23 mouse cellular contexts compared by ENCODE assay signal in the genomic region with DNA sequence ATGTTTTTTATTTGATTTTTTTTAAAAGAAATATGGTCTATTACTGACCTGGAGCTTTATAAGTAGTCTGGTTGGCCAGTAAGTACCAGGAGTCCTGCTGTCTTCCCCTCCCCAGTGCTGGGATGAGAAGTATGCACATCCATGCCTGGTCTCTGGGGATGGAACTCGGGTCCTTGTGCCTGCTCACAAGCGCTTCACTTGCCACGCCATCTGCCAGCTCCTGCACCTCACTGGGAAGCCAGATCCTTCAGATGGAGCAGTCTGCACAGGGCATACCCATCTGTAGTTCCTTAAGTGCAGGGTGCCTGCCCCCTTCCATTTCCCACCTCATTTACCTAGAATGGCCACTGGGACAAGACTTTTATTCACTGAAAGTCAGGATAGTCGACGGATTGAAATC. TPM values are rescaled to one million over a fixed set of nuclear protein-coding genes. Genes with fewer than 3 reads are reported as not detected.
DNase-seq lines count a peak whose midpoint lies in the region; ATAC-seq and TF ChIP-seq lines count a peak whose summit lies in the region.
"Had no signal": no experiment of that assay in that cellular context is flagged by ENCODE, and none has a peak within 500 bp of the region (broad histone marks: within the 10 kb centered on the region; RNA-seq: fewer than 3 reads in every experiment).

No protein-coding gene starts in this region.

- peaks cover 53% of the 10 kb centered on the region for H3K4me1 ChIP-seq in cerebellum, adult 2 months (ENCODE audit: control insufficient read depth, insufficient read depth, low read length)
- peaks cover 17% of the 10 kb centered on the region for H3K4me1 ChIP-seq in forebrain, embryonic 13.5 days
- peaks cover 10% of the 10 kb centered on the region for H3K4me1 ChIP-seq in forebrain, embryonic 12.5 days

- no peak overlapping the region for H3K4me3 ChIP-seq in cerebellum, adult 2 months (replicated peaks; ENCODE audit: insufficient read depth, low read depth, low read length)
- no peak overlapping the region for H3K4me3 ChIP-seq in forebrain, embryonic 13.5 days
- no peak overlapping the region for H3K4me3 ChIP-seq in forebrain, embryonic 12.5 days (replicated peaks)
- no peak overlapping the region for H3K4me3 ChIP-seq in layer of hippocampus, adult 2 months

- DNase-seq in cerebellum, adult 2 months, result peak; percentile 45 to 51
- no peak for DNase-seq in cerebellum, adult 8-10 months
- no peak for DNase-seq in layer of hippocampus, adult 2 months (ENCODE audit: low spot score in 2 of 2)
- DNase-seq in layer of hippocampus, adult 11-12 months (ENCODE audit: low spot score), result no peak
- peak; percentile 25 for DNase-seq in left cerebral cortex, postnatal 4 days
- no peak for DNase-seq in left cerebral cortex, postnatal 25 days (ENCODE audit: low spot score in 2 of 2)
- DNase-seq: adrenal gland, adult 2 months; adrenal gland, adult 8-10 months; adrenal gland, postnatal 10 days; adrenal gland, postnatal 14 days; adrenal gland, postnatal 25 days; adrenal gland, postnatal 36 days; B cell, adult 2 months; cerebellum, adult 11 months; cerebellum, adult 11-12 months had no signal

- ATAC-seq in forebrain, embryonic 13.5 days, result no peak
- ATAC-seq in forebrain, embryonic 12.5 days (ENCODE audit: low FRiP score), result no peak; the same call in 1 of the 2 replicates
- ATAC-seq: activated CD4-positive, CD25-positive, alpha-beta regulatory T cell, adult 4 months; CD4-positive, CD25-positive, alpha-beta regulatory T cell, adult 4 months; Patski had no signal

- no peak for TF ChIP-seq POLR2A in cerebellum, adult 2 months (IDR thresholded peaks at IDR 0.05; ENCODE audit: borderline replicate concordance, insufficient read depth, low read length)

- intact Hi-C loops in left cerebral cortex, postnatal 4 days (cut with DNase I), result no loop called here
- intact Hi-C loops in left cerebral cortex, postnatal 25 days (cut with DNase I), result no loop called here

- H3K9me3 ChIP-seq in forebrain, embryonic 13.5 days (replicated peaks), result no peaks in the 10 kb centered on the region
- H3K9me3 ChIP-seq in forebrain, embryonic 12.5 days, result no peaks in the 10 kb centered on the region

- WGBS in cerebellum, adult 2 months, result 21% methylated on average over 5 of the region's 5 CpGs
- 87% methylated on average over 5 of the region's 5 CpGs for WGBS in forebrain, embryonic 13.5 days
- WGBS in forebrain, embryonic 12.5 days, result 86% methylated on average over 5 of the region's 5 CpGs

- TF ChIP-seq CTCF in cerebellum, adult 2 months (IDR thresholded peaks at IDR 0.05; ENCODE audit: borderline replicate concordance, insufficient read depth, low read depth, low read length), result no peak
- no peak for TF ChIP-seq CTCF in layer of hippocampus, adult 2 months (conservative IDR thresholded peaks at IDR 0.05)

- no peaks in the 10 kb centered on the region for H3K27me3 ChIP-seq in cerebellum, adult 2 months (ENCODE audit: control insufficient read depth, insufficient read depth, low read length)
- no peaks in the 10 kb centered on the region for H3K27me3 ChIP-seq in forebrain, embryonic 13.5 days
- no peaks in the 10 kb centered on the region for H3K27me3 ChIP-seq in forebrain, embryonic 12.5 days
- H3K27me3 ChIP-seq: Patski had no signal

- H3K4me2 ChIP-seq in forebrain, embryonic 13.5 days, result no peak overlapping the region
- no peak overlapping the region for H3K4me2 ChIP-seq in forebrain, embryonic 12.5 days

- H3K27ac ChIP-seq in cerebellum, adult 2 months (ENCODE audit: insufficient read depth, low read length), result no peak overlapping the region
- H3K27ac ChIP-seq in forebrain, embryonic 13.5 days, result no peak overlapping the region
- H3K27ac ChIP-seq in forebrain, embryonic 12.5 days, result no peak overlapping the region
- 0 out of 2 replicates have a peak overlapping the region, but pooled peaks have one; percentile 11 for H3K27ac ChIP-seq in layer of hippocampus, adult 2 months

- 0 out of 2 replicates have a peak overlapping the region, but pooled peaks have one; percentile 30 for H3K9ac ChIP-seq in forebrain, embryonic 13.5 days
- H3K9ac ChIP-seq in forebrain, embryonic 12.5 days, result no peak overlapping the region

- H3K36me3 ChIP-seq in forebrain, embryonic 13.5 days (ENCODE audit: poor library complexity, severe bottlenecking), result no peaks in the 10 kb centered on the region
- H3K36me3 ChIP-seq in forebrain, embryonic 12.5 days (replicated peaks), result no peaks in the 10 kb centered on the region
- H3K36me3 ChIP-seq: G1E had no signal

RNA-seq across cellular contexts. Expression of a gene that starts 31.9 kb away (rescaled TPM):
- polyA plus RNA-seq in cerebellum, adult 2 months (2012; rRNA removed), result 75.5 and 79.8 TPM in 2 replicates
- polyA plus RNA-seq in forebrain, embryonic 13.5 days (2015; fragmentation: Nextera tagmentation; extraction: Ambion mirVana), result 27.0 and 29.9 TPM in 2 replicates
- polyA plus RNA-seq in forebrain, embryonic 12.5 days (2016; fragmentation: Nextera tagmentation; extraction: Ambion mirVana), result 17.1 and 17.2 TPM in 2 replicates
- 100 to 1,000 TPM; 139 to 141 TPM for total RNA-seq in layer of hippocampus, adult 2 months (2021)
- total RNA-seq in left cerebral cortex, postnatal 4 days (2021), result 100 to 1,000 TPM; 128 to 133 TPM
- 100 to 1,000 TPM; 158 TPM for total RNA-seq in left cerebral cortex, postnatal 25 days (2021)
- total RNA-seq: MEL had no signal
- polyA plus RNA-seq: C2C12, G1E, Patski had no signal

Comparison
In these comparisons a context has a peak if more than half of its experiments do, and no peak if none do; other contexts are left out.
1. DNase-seq: peak in cerebellum, adult 2 months (2 of 2) and left cerebral cortex, postnatal 4 days (single experiment); none in cerebellum, adult 8-10 months (single experiment), layer of hippocampus, adult 2 months (0 of 2), layer of hippocampus, adult 11-12 months (single experiment) and left cerebral cortex, postnatal 25 days (0 of 2).